In genomic region chr13:59010893-59011529, GRCm38 (mm10) we compare ENCODE assay signal across 8 mouse cellular contexts.
DNase-seq lines count a peak whose midpoint lies in the region; ATAC-seq and TF ChIP-seq lines count a peak whose summit lies in the region.

No protein-coding gene starts in this region.

- no peaks in the 10 kb centered on the region for H3K9me3 ChIP-seq in hindbrain, embryonic 14.5 days (ENCODE audit: control insufficient read depth, low read length)
- no peaks in the 10 kb centered on the region for H3K9me3 ChIP-seq in stomach, postnatal 0 days (ENCODE audit: control insufficient read depth, low read length)

- no peaks in the 10 kb centered on the region for H3K36me3 ChIP-seq in hindbrain, embryonic 14.5 days (replicated peaks; ENCODE audit: control insufficient read depth, insufficient read depth)
- H3K36me3 ChIP-seq in stomach, postnatal 0 days (ENCODE audit: control insufficient read depth, insufficient read depth, low read length): no peaks in the 10 kb centered on the region

- no peaks in the 10 kb centered on the region for H3K27me3 ChIP-seq in hindbrain, embryonic 14.5 days (ENCODE audit: control insufficient read depth, insufficient read depth, low read length)
- no peaks in the 10 kb centered on the region for H3K27me3 ChIP-seq in stomach, postnatal 0 days (ENCODE audit: control insufficient read depth, insufficient read depth, low read length)

- no peak for TF ChIP-seq EP300 in stomach, postnatal 0 days (optimal IDR thresholded peaks at IDR 0.05)

- peak overlapping the region; percentile 51 for H3K4me2 ChIP-seq in hindbrain, embryonic 14.5 days (replicated peaks)
- peak overlapping the region; percentile 50 for H3K4me2 ChIP-seq in stomach, postnatal 0 days (replicated peaks; ENCODE audit: low read depth)

- H3K27ac ChIP-seq in hindbrain, embryonic 14.5 days: peak overlapping the region; percentile 92
- no peak overlapping the region for H3K27ac ChIP-seq in stomach, postnatal 0 days (replicated peaks)

- peak; percentile 26 for DNase-seq in cerebellum, adult 11 months
- DNase-seq in cerebellum, adult 9-10 months: no peak
- peak; percentile 47 to 55 for DNase-seq in cerebellum, postnatal 25 days
- DNase-seq in hindbrain, embryonic 14.5 days (ENCODE audit: low spot score): peak; percentile 46
- DNase-seq in lung, postnatal 10 days: peak; percentile 50
- no peak for DNase-seq in stomach, postnatal 0 days (ENCODE audit: low spot score)
- no peak for DNase-seq in c-Kit-positive CD71-positive TER-119-positive erythroid progenitor cells, embryonic 14.5 days (ENCODE audit: low spot score)
- no peak for DNase-seq in adrenal gland, postnatal 14 days

- no peak for TF ChIP-seq CTCF in stomach, postnatal 0 days (IDR thresholded peaks at IDR 0.05; ENCODE audit: low read depth)

- H3K4me1 ChIP-seq in hindbrain, embryonic 14.5 days (replicated peaks; ENCODE audit: control insufficient read depth, insufficient read depth, low read length): peaks cover 31% of the 10 kb centered on the region
- no peaks in the 10 kb centered on the region for H3K4me1 ChIP-seq in stomach, postnatal 0 days (replicated peaks; ENCODE audit: control insufficient read depth, insufficient read depth)

- peak overlapping the region; percentile 61 for H3K9ac ChIP-seq in hindbrain, embryonic 14.5 days
- H3K9ac ChIP-seq in stomach, postnatal 0 days (ENCODE audit: low read length): no peak overlapping the region

- peak overlapping the region; percentile 14 for H3K4me3 ChIP-seq in hindbrain, embryonic 14.5 days (replicated peaks; ENCODE audit: low read length)
- peak overlapping the region; percentile 18; the same call in 1 of the 2 replicates for H3K4me3 ChIP-seq in stomach, postnatal 0 days (ENCODE audit: low read depth, low read length)

- WGBS in hindbrain, embryonic 14.5 days: 5% methylated on average over 16 of the region's 16 CpGs
- WGBS in stomach, postnatal 0 days: 20% methylated on average over 16 of the region's 16 CpGs

- ATAC-seq in hindbrain, embryonic 14.5 days (ENCODE audit: low FRiP score): peak; percentile 69
- no peak for ATAC-seq in stomach, postnatal 0 days (ENCODE audit: low FRiP score, low TSS enrichment)

Comparison
In these comparisons a context has a peak if more than half of its experiments do, and no peak if none do; other contexts are left out.
1. DNase-seq: peak in cerebellum, adult 11 months (single experiment), cerebellum, postnatal 25 days (2 of 2), hindbrain, embryonic 14.5 days (single experiment) and lung, postnatal 10 days (single experiment); none in cerebellum, adult 9-10 months (single experiment), stomach, postnatal 0 days (single experiment), c-Kit-positive CD71-positive TER-119-positive erythroid progenitor cells, embryonic 14.5 days (single experiment) and adrenal gland, postnatal 14 days (single experiment).